Mouse (Mus musculus) liver, embryonic 14.5 days (tissue): ENCODE measurements around the gene Msi1. TPM values are rescaled to one million over a fixed set of nuclear protein-coding genes. Genes with fewer than 3 reads are reported as not detected.

ENCODE experiments used
- ATAC-seq: fragments of 200-750 bp; cut with Nextera tagmentation; 2 replicates; pipeline ENCODE4 v1.8.0; 2017; ENCODE audit warnings: moderate number of reproducible peaks, mild to moderate bottlenecking, moderate library complexity; ENCODE audit not compliant: insufficient read depth
- DNase-seq, 3 experiments: peaks; one replicate each; pipeline ENCODE4 v3.0.0-alpha.2; 2012 to 2013; ENCODE audit warnings: low read depth in 3 of 3, low spot score in 3 of 3
- H3K27ac ChIP-seq: fragments of 300-500 bp; sonication (generic); 2 replicates; pipeline ENCODE4 v1.5.1; 2014; ENCODE audit warnings: moderate library complexity, mild to moderate bottlenecking, control low read depth, inconsistent platforms
- H3K27me3 ChIP-seq: fragments of 300-500 bp; sonication (generic); 2 replicates; pipeline ENCODE4 v1.6.1; 2014; ENCODE audit warnings: mild to moderate bottlenecking, low read length, moderate library complexity; ENCODE audit not compliant: control insufficient read depth, insufficient read depth
- H3K36me3 ChIP-seq: fragments of 300-500 bp; sonication (generic); replicated peaks from 2 replicates; pipeline ENCODE4 v1.6.1; 2014; ENCODE audit warnings: low read depth; ENCODE audit not compliant: control insufficient read depth, insufficient read depth
- H3K4me1 ChIP-seq, 2 experiments: fragments of 200-500 bp in 1 of 2; fragments of 300-500 bp in 1 of 2; sonication (generic) in 1 of 2; replicated peaks; 2 replicates each; pipeline ENCODE4 v1.6.1; 2012 to 2014; ENCODE audit warnings: antibody characterized with exemption in 1 of 2, inconsistent platforms in 1 of 2, low read length in 1 of 2; ENCODE audit not compliant: control insufficient read depth in 2 of 2, insufficient read depth in 2 of 2
- H3K4me2 ChIP-seq: fragments of 300-500 bp; sonication (generic); 2 replicates; pipeline ENCODE4 v1.6.1; 2014; ENCODE audit warnings: low read depth, mild to moderate bottlenecking, control low read depth, moderate library complexity
- H3K4me3 ChIP-seq, 2 experiments: fragments of 200-500 bp in 1 of 2; fragments of 300-500 bp in 1 of 2; sonication (generic) in 1 of 2; 2 replicates each; pipeline ENCODE4 v1.5.1; 2012 to 2014; ENCODE audit warnings: low read depth in 2 of 2, low read length in 2 of 2, mild to moderate bottlenecking in 2 of 2, control low read depth in 1 of 2, inconsistent platforms in 1 of 2, moderate library complexity in 1 of 2; ENCODE audit not compliant: insufficient read depth in 1 of 2
- H3K9ac ChIP-seq: fragments of 300-500 bp; sonication (generic); replicated peaks from 2 replicates; pipeline ENCODE4 v1.6.1; 2014; ENCODE audit warnings: mild to moderate bottlenecking, control low read depth, moderate library complexity
- H3K9me3 ChIP-seq: fragments of 300-500 bp; sonication (generic); 2 replicates; pipeline ENCODE4 v1.6.1; 2016; ENCODE audit warnings: low read length, mixed read lengths; ENCODE audit not compliant: control insufficient read depth
- CTCF ChIP-seq: IDR thresholded peaks from 2 replicates; pipeline ENCODE4 v1.5.1; 2016; ENCODE audit warnings: antibody characterized with exemption, low read depth, control low read depth
- EP300 ChIP-seq: IDR thresholded peaks from 2 replicates; pipeline ENCODE4 v1.6.1; 2016; ENCODE audit warnings: antibody characterized with exemption, low read depth
- WGBS: fragments of 180-500 bp; shearing (Covaris S2); extraction: QIAGEN DNeasy Blood & Tissue Kit; methylation state at CpG from one replicate; pipeline ENCODE4 v1.1.7; 2014; ENCODE audit not compliant: insufficient replicate concordance; 5-methylcytosine and 5-hydroxymethylcytosine counted together
- polyA plus RNA-seq, 2 experiments: library from polyadenylated mRNA; depleted of rRNA in 1 of 2; stranded (reverse) in 1 of 2; unstranded in 1 of 2; fragments of >200 nt; fragmentation: Nextera tagmentation in 1 of 2; extraction: Ambion mirVana in 1 of 2; gene quantifications; 2 replicates each; pipeline versions ENCODE4 v1.2.1 to v1.2.3; 2012 to 2014

The Msi1 gene
- polyA plus RNA-seq, 2 experiments, result 0.37 to 0.95 TPM

GRCm38 (mm10) chr5:115487942-115488580 is 58.7 kb downstream of the Msi1 start:
- Histone ChIP-seq H3K9ac (peak overlapping the region; percentile 85), H3K4me3 (no peak overlapping the region), H3K36me3 (no peaks in the 10 kb centered on the region), H3K27me3 (no peaks in the 10 kb centered on the region), H3K9me3 (no peaks in the 10 kb centered on the region), H3K27ac (peak overlapping the region; percentile 99; the same call in 1 of the 2 replicates), H3K4me2 (peak overlapping the region; percentile 78), H3K4me1 (peaks cover 14 to 26% of the 10 kb centered on the region in 2 experiments)
- no peak for TF ChIP-seq EP300
- TF ChIP-seq CTCF, result no peak
- DNase-seq (no peak), ATAC-seq (no peak)
- WGBS, result 56% methylated on average over 9 of the region's 9 CpGs

GRCm38 (mm10) chr5:115488841-115489698 is 59.7 kb downstream of the Msi1 start:
- TF ChIP-seq CTCF, result no peak
- TF ChIP-seq EP300, result peak; percentile 79
- H3K4me1 ChIP-seq, result peaks cover 14 to 26% of the 10 kb centered on the region in 2 experiments
- under 1% methylated on average over 39 of the region's 39 CpGs for WGBS

GRCm38 (mm10) chr5:115489699-115490637 is 60.6 kb downstream of the Msi1 start:
- H3K4me3 ChIP-seq, result peak overlapping the region; percentile 26 to 42
- DNase-seq (peak; percentile 86 to 94 (median 86)), ATAC-seq (peak; percentile 79)
- TF ChIP-seq EP300 (no peak; the same call in none of the 2 replicates), CTCF (no peak)
- H3K4me1 ChIP-seq, result peaks cover 14 to 22% of the 10 kb centered on the region in 2 experiments
- no peaks in the 10 kb centered on the region for H3K27me3 ChIP-seq
- under 1% methylated on average over 50 of the region's 50 CpGs for WGBS
- peak overlapping the region; percentile 85 for H3K9ac ChIP-seq
- H3K4me2 ChIP-seq, result peak overlapping the region; percentile 78
- no peaks in the 10 kb centered on the region for H3K9me3 ChIP-seq
- no peaks in the 10 kb centered on the region for H3K36me3 ChIP-seq
- H3K27ac ChIP-seq, result peak overlapping the region; percentile 99

More at GRCm38 (mm10) chr5:115488841-115489698, 59.7 kb downstream of the Msi1 start:
- no peaks in the 10 kb centered on the region for H3K27me3 ChIP-seq
- ATAC-seq (peak; percentile 77), DNase-seq (peak; percentile 76 to 82 (median 77))
- H3K27ac ChIP-seq, result peak overlapping the region; percentile 99
- H3K9ac ChIP-seq, result peak overlapping the region; percentile 85
- H3K4me2 ChIP-seq, result peak overlapping the region; percentile 78
- H3K4me3 ChIP-seq, result peak overlapping the region; percentile 40 to 46
- H3K9me3 ChIP-seq, result no peaks in the 10 kb centered on the region
- H3K36me3 ChIP-seq, result no peaks in the 10 kb centered on the region

GRCm38 (mm10) chr5:115490638-115491000 is 61.2 kb downstream of the Msi1 start:
- H3K27ac ChIP-seq, result peak overlapping the region; percentile 99
- no peaks in the 10 kb centered on the region for H3K27me3 ChIP-seq
- no peaks in the 10 kb centered on the region for H3K9me3 ChIP-seq
- WGBS, result 8% methylated on average over 8 of the region's 8 CpGs
- DNase-seq, result no peak
- H3K4me1 ChIP-seq, result peaks cover 14 to 22% of the 10 kb centered on the region in 2 experiments
- H3K4me3 ChIP-seq, result 0 out of 4 replicates have a peak overlapping the region, but pooled peaks of 1 of the 2 experiments have one; percentile 4
- TF ChIP-seq EP300 (no peak), CTCF (no peak)
- peak overlapping the region; percentile 15 for H3K9ac ChIP-seq
- H3K36me3 ChIP-seq, result no peaks in the 10 kb centered on the region
- ATAC-seq, result no peak
- peak overlapping the region; percentile 78 for H3K4me2 ChIP-seq
